In genomic region chr1:43193423-43193822, GRCm38 (mm10) we compare ENCODE assay signal across 25 mouse cellular contexts.
"Had no signal": no experiment of that assay in that cellular context is flagged by ENCODE, and none has a peak within 500 bp of the region (broad histone marks: within the 10 kb centered on the region; RNA-seq: fewer than 3 reads in every experiment).

No protein-coding gene starts in this region.

- H3K9me3 ChIP-seq: limb, embryonic 10.5 days; limb, embryonic 13.5 days; liver, embryonic 12.5 days; liver, embryonic 15.5 days; lung, embryonic 15.5 days; megakaryocyte, embryonic 14.5 days; midbrain, embryonic 10.5 days; midbrain, embryonic 13.5 days; neural tube, embryonic 13.5 days; stomach, embryonic 15.5 days had no signal

- H3K27ac ChIP-seq: layer of hippocampus, adult 2 months; limb, embryonic 10.5 days; limb, embryonic 13.5 days; liver, embryonic 12.5 days; liver, embryonic 15.5 days; lung, embryonic 15.5 days; midbrain, embryonic 10.5 days; midbrain, embryonic 13.5 days; neural tube, embryonic 13.5 days; stomach, embryonic 15.5 days had no signal

- H3K4me3 ChIP-seq: layer of hippocampus, adult 2 months; limb, embryonic 10.5 days; limb, embryonic 13.5 days; liver, embryonic 12.5 days; liver, embryonic 15.5 days; lung, embryonic 15.5 days; megakaryocyte, embryonic 14.5 days; midbrain, embryonic 10.5 days; midbrain, embryonic 13.5 days; myocyte; neural tube, embryonic 13.5 days; stomach, embryonic 15.5 days had no signal

- H3K9ac ChIP-seq: limb, embryonic 13.5 days; liver, embryonic 12.5 days; liver, embryonic 15.5 days; lung, embryonic 15.5 days; midbrain, embryonic 13.5 days; neural tube, embryonic 13.5 days; stomach, embryonic 15.5 days had no signal

- H3K4me2 ChIP-seq: limb, embryonic 13.5 days; liver, embryonic 12.5 days; liver, embryonic 15.5 days; lung, embryonic 15.5 days; midbrain, embryonic 13.5 days; neural tube, embryonic 13.5 days; stomach, embryonic 15.5 days had no signal

- DNase-seq: kidney, postnatal 25 days; layer of hippocampus, adult 9-11 months; liver; lung, adult 18-20 months; lung, postnatal 10 days; lung, postnatal 36 days; retina, postnatal 1 day; right cerebral cortex, postnatal 25 days; spleen, adult 18-20 months; thymus, adult 2 months; thymus, postnatal 14 days; thymus, postnatal 4 days had no signal

- H3K4me1 ChIP-seq: limb, embryonic 13.5 days; liver, embryonic 12.5 days; liver, embryonic 15.5 days; lung, embryonic 15.5 days; midbrain, embryonic 10.5 days; midbrain, embryonic 13.5 days; neural tube, embryonic 13.5 days had no signal

- ATAC-seq: liver, embryonic 12.5 days; midbrain, embryonic 13.5 days; midbrain, embryonic 16.5 days had no signal

- H3K27me3 ChIP-seq: limb, embryonic 13.5 days; liver, embryonic 12.5 days; liver, embryonic 15.5 days; lung, embryonic 15.5 days; midbrain, embryonic 13.5 days; neural tube, embryonic 13.5 days; stomach, embryonic 15.5 days had no signal

- H3K36me3 ChIP-seq: limb, embryonic 10.5 days; limb, embryonic 13.5 days; liver, embryonic 12.5 days; liver, embryonic 15.5 days; lung, embryonic 15.5 days; midbrain, embryonic 10.5 days; midbrain, embryonic 13.5 days; neural tube, embryonic 13.5 days; stomach, embryonic 15.5 days had no signal
